8 mouse cellular contexts compared by ENCODE assay signal in genomic region chr7:96709891-96710290, GRCm38 (mm10).
"Had no signal": no experiment of that assay in that cellular context is flagged by ENCODE, and none has a peak within 500 bp of the region (broad histone marks: within the 10 kb centered on the region; RNA-seq: fewer than 3 reads in every experiment).

No protein-coding gene starts in this region.

- H3K9ac ChIP-seq: liver, embryonic 14.5 days; midbrain, embryonic 13.5 days had no signal

- H3K4me2 ChIP-seq: midbrain, embryonic 13.5 days had no signal

- H3K4me1 ChIP-seq: midbrain, embryonic 13.5 days had no signal

- DNase-seq: kidney, adult 18-20 months; kidney, postnatal 10 days; kidney, postnatal 4 days; lung, adult 18-20 months; thymus, adult 18-20 months; thymus, postnatal 14 days had no signal

- H3K9me3 ChIP-seq: midbrain, embryonic 13.5 days had no signal

- H3K27ac ChIP-seq: liver, embryonic 14.5 days; midbrain, embryonic 13.5 days had no signal

- H3K4me3 ChIP-seq: midbrain, embryonic 13.5 days had no signal
